Mouse (Mus musculus): ENCODE results near the gene Wdr77. TPM values are rescaled to one million over a fixed set of nuclear protein-coding genes. Genes with fewer than 3 reads are reported as not detected.

The Wdr77 gene
- polyA plus RNA-seq (2014; fragmentation: Illumina TruSeq; extraction: RNeasy Lipid Tissue Mini Kit (QIAGEN cat#74804); ENCODE audit: low read depth, low replicate concordance), result 29.3 TPM

GRCm38 (mm10) chr3:105958974-105959580 lies at the start of gene Wdr77:
TSS of gene Wdr77 (plus strand) at chr3:105959369.

GRCm38 (mm10) chr3:105932240-105933071 lies 26.7 kb upstream of the Wdr77 start, which contains the start of gene I830077J02Rik:
TSS of gene I830077J02Rik (minus strand) at chr3:105932664.

GRCm38 (mm10) chr3:105959999-105960398 lies 830 bp downstream of the Wdr77 start, which contains the start of gene Atp5f1:
TSS of gene Atp5f1 (minus strand) at chr3:105960099.

GRCm38 (mm10) chr3:105973411-105973810 lies 14.2 kb downstream of the Wdr77 start, which contains the start of gene Ovgp1:
TSS of gene Ovgp1 (plus strand) at chr3:105973711.

GRCm38 (mm10) chr3:106014546-106014945 lies 55.4 kb downstream of the Wdr77 start, which contains the start of gene Pifo:
TSS of gene Pifo (minus strand) at chr3:106014646.

Other genes with a start within 250 kb of the Wdr77 start
- 70.0 TPM for gene Rap1a, start 158.0 kb upstream of the Wdr77 start, polyA plus RNA-seq (2014; fragmentation: Illumina TruSeq; extraction: RNeasy Lipid Tissue Mini Kit (QIAGEN cat#74804); ENCODE audit: low read depth, low replicate concordance)
- gene Adora3, start 88.5 kb upstream of the Wdr77 start, polyA plus RNA-seq (2014; fragmentation: Illumina TruSeq; extraction: RNeasy Lipid Tissue Mini Kit (QIAGEN cat#74804); ENCODE audit: low read depth, low replicate concordance), result 14.7 TPM
- gene Tmigd3, start 88.5 kb upstream of the Wdr77 start, polyA plus RNA-seq (2014; fragmentation: Illumina TruSeq; extraction: RNeasy Lipid Tissue Mini Kit (QIAGEN cat#74804); ENCODE audit: low read depth, low replicate concordance), result 209 TPM
- gene I830077J02Rik, start 26.7 kb upstream of the Wdr77 start, polyA plus RNA-seq (2014; fragmentation: Illumina TruSeq; extraction: RNeasy Lipid Tissue Mini Kit (QIAGEN cat#74804); ENCODE audit: low read depth, low replicate concordance), result 0.66 TPM
- 286 TPM for gene Atp5f1, start 730 bp downstream of the Wdr77 start, polyA plus RNA-seq (2014; fragmentation: Illumina TruSeq; extraction: RNeasy Lipid Tissue Mini Kit (QIAGEN cat#74804); ENCODE audit: low read depth, low replicate concordance)
- gene Ovgp1, start 14.3 kb downstream of the Wdr77 start, polyA plus RNA-seq (2014; fragmentation: Illumina TruSeq; extraction: RNeasy Lipid Tissue Mini Kit (QIAGEN cat#74804); ENCODE audit: low read depth, low replicate concordance), result 35.5 TPM
- gene Pifo, start 55.3 kb downstream of the Wdr77 start, polyA plus RNA-seq (2014; fragmentation: Illumina TruSeq; extraction: RNeasy Lipid Tissue Mini Kit (QIAGEN cat#74804); ENCODE audit: low read depth, low replicate concordance), result 264 TPM
- gene Chil5, start 73.4 kb downstream of the Wdr77 start, polyA plus RNA-seq (2014; fragmentation: Illumina TruSeq; extraction: RNeasy Lipid Tissue Mini Kit (QIAGEN cat#74804); ENCODE audit: low read depth, low replicate concordance), result 1.8 TPM
- gene Chia1, start 153.9 kb downstream of the Wdr77 start, polyA plus RNA-seq (2014; fragmentation: Illumina TruSeq; extraction: RNeasy Lipid Tissue Mini Kit (QIAGEN cat#74804); ENCODE audit: low read depth, low replicate concordance), result 0.28 TPM
- 6.9 TPM for gene Chil3, start 208.2 kb downstream of the Wdr77 start, polyA plus RNA-seq (2014; fragmentation: Illumina TruSeq; extraction: RNeasy Lipid Tissue Mini Kit (QIAGEN cat#74804); ENCODE audit: low read depth, low replicate concordance)

Measured in testis, adult 10 weeks (tissue).